Mouse (Mus musculus): ENCODE results near the gene Rab37. TPM values are rescaled to one million over a fixed set of nuclear protein-coding genes. Genes with fewer than 3 reads are reported as not detected.

Rab37 gene
- polyA plus RNA-seq, 1 experiment from 2014 or later, result 1.3 TPM

GRCm38 (mm10) chr11:115104769-115105563 lies 13.7 kb downstream of the Rab37 start:
- H3K4me1 ChIP-seq (ENCODE audit: control insufficient read depth, insufficient read depth, low read length), result peaks cover 2% of the 10 kb centered on the region; the same call in 1 of the 2 replicates
- 0 out of 2 replicates have a peak, but pooled peaks cover 3% of the 10 kb centered on the region for H3K27me3 ChIP-seq (ENCODE audit: control insufficient read depth, insufficient read depth, low read length)
- H3K9ac ChIP-seq (ENCODE audit: low read depth, low read length), result no peak overlapping the region
- ATAC-seq (replicated peaks; ENCODE audit: insufficient number of reproducible peaks, low FRiP score, low TSS enrichment), result no peak
- no peak overlapping the region for H3K4me3 ChIP-seq (ENCODE audit: low read depth, low read length)
- H3K4me2 ChIP-seq, result no peak overlapping the region
- no peaks in the 10 kb centered on the region for H3K9me3 ChIP-seq (replicated peaks; ENCODE audit: control insufficient read depth, low read length)
- no peak overlapping the region for H3K27ac ChIP-seq (ENCODE audit: low read depth, low read length)
- no peaks in the 10 kb centered on the region for H3K36me3 ChIP-seq (ENCODE audit: control insufficient read depth, insufficient read depth, low read length)
- WGBS (ENCODE audit: insufficient replicate concordance), result 74% methylated on average over 8 of the region's 8 CpGs

- Histone ChIP-seq H3K9ac (ENCODE audit: low read depth, low read length) (no peak overlapping the region), H3K9me3 (replicated peaks; ENCODE audit: control insufficient read depth, low read length) (no peaks in the 10 kb centered on the region), H3K4me1 (ENCODE audit: control insufficient read depth, insufficient read depth, low read length) (peaks cover 2% of the 10 kb centered on the region; the same call in 1 of the 2 replicates), H3K27me3 (ENCODE audit: control insufficient read depth, insufficient read depth, low read length) (0 out of 2 replicates have a peak, but pooled peaks cover 3% of the 10 kb centered on the region), H3K4me2 (no peak overlapping the region), H3K27ac (ENCODE audit: low read depth, low read length) (no peak overlapping the region), H3K4me3 (ENCODE audit: low read depth, low read length) (no peak overlapping the region), H3K36me3 (ENCODE audit: control insufficient read depth, insufficient read depth, low read length) (no peaks in the 10 kb centered on the region)
- no peak for ATAC-seq (replicated peaks; ENCODE audit: insufficient number of reproducible peaks, low FRiP score, low TSS enrichment)
- 88% methylated on average over 2 of the region's 2 CpGs for WGBS (ENCODE audit: insufficient replicate concordance)
These were observed 15.4 kb downstream of the Rab37 start for GRCm38 (mm10) chr11:115106638-115107037.

- Histone ChIP-seq H3K36me3 (ENCODE audit: control insufficient read depth, insufficient read depth, low read length) (no peaks in the 10 kb centered on the region), H3K27ac (ENCODE audit: low read depth, low read length) (no peak overlapping the region), H3K4me2 (no peak overlapping the region), H3K9ac (ENCODE audit: low read depth, low read length) (no peak overlapping the region), H3K4me3 (ENCODE audit: low read depth, low read length) (no peak overlapping the region), H3K4me1 (ENCODE audit: control insufficient read depth, insufficient read depth, low read length) (peaks cover 2% of the 10 kb centered on the region; the same call in 1 of the 2 replicates), H3K27me3 (ENCODE audit: control insufficient read depth, insufficient read depth, low read length) (0 out of 2 replicates have a peak, but pooled peaks cover 3% of the 10 kb centered on the region), H3K9me3 (replicated peaks; ENCODE audit: control insufficient read depth, low read length) (no peaks in the 10 kb centered on the region)
- 35% methylated on average over 4 of the region's 4 CpGs for WGBS (ENCODE audit: insufficient replicate concordance)
- ATAC-seq (replicated peaks; ENCODE audit: insufficient number of reproducible peaks, low FRiP score, low TSS enrichment), result no peak
These were observed 16.2 kb downstream of the Rab37 start for GRCm38 (mm10) chr11:115107403-115107916.

- WGBS (ENCODE audit: insufficient replicate concordance), result 91% methylated on average over 8 of the region's 8 CpGs
- Histone ChIP-seq H3K9me3 (replicated peaks; ENCODE audit: control insufficient read depth, low read length) (no peaks in the 10 kb centered on the region), H3K27me3 (ENCODE audit: control insufficient read depth, insufficient read depth, low read length) (0 out of 2 replicates have a peak, but pooled peaks cover 3% of the 10 kb centered on the region), H3K27ac (ENCODE audit: low read depth, low read length) (no peak overlapping the region), H3K4me3 (ENCODE audit: low read depth, low read length) (no peak overlapping the region), H3K36me3 (ENCODE audit: control insufficient read depth, insufficient read depth, low read length) (no peaks in the 10 kb centered on the region), H3K9ac (ENCODE audit: low read depth, low read length) (no peak overlapping the region), H3K4me2 (no peak overlapping the region), H3K4me1 (ENCODE audit: control insufficient read depth, insufficient read depth, low read length) (peaks cover 2% of the 10 kb centered on the region; the same call in 1 of the 2 replicates)
- no peak for ATAC-seq (replicated peaks; ENCODE audit: insufficient number of reproducible peaks, low FRiP score, low TSS enrichment)
These were observed 16.9 kb downstream of the Rab37 start for GRCm38 (mm10) chr11:115108176-115108575.

GRCm38 (mm10) chr11:115110271-115110670 lies 19.0 kb downstream of the Rab37 start:
- H3K4me2 ChIP-seq, result no peak overlapping the region
- no peak overlapping the region for H3K27ac ChIP-seq (ENCODE audit: low read depth, low read length)
- no peak overlapping the region for H3K9ac ChIP-seq (ENCODE audit: low read depth, low read length)
- no peaks in the 10 kb centered on the region for H3K9me3 ChIP-seq (replicated peaks; ENCODE audit: control insufficient read depth, low read length)
- 0 out of 2 replicates have a peak, but pooled peaks cover 3% of the 10 kb centered on the region for H3K27me3 ChIP-seq (ENCODE audit: control insufficient read depth, insufficient read depth, low read length)
- no peak overlapping the region for H3K4me3 ChIP-seq (ENCODE audit: low read depth, low read length)
- ATAC-seq (replicated peaks; ENCODE audit: insufficient number of reproducible peaks, low FRiP score, low TSS enrichment), result no peak
- H3K36me3 ChIP-seq (ENCODE audit: control insufficient read depth, insufficient read depth, low read length), result no peaks in the 10 kb centered on the region
- WGBS (ENCODE audit: insufficient replicate concordance), result 85% methylated on average over 4 of the region's 5 CpGs
- peaks cover 2% of the 10 kb centered on the region; the same call in 1 of the 2 replicates for H3K4me1 ChIP-seq (ENCODE audit: control insufficient read depth, insufficient read depth, low read length)

GRCm38 (mm10) chr11:115112196-115112595 lies 21.0 kb downstream of the Rab37 start:
- Histone ChIP-seq H3K27ac (ENCODE audit: low read depth, low read length) (no peak overlapping the region), H3K4me1 (ENCODE audit: control insufficient read depth, insufficient read depth, low read length) (peaks cover under 1% of the 10 kb centered on the region; the same call in 1 of the 2 replicates), H3K27me3 (ENCODE audit: control insufficient read depth, insufficient read depth, low read length) (0 out of 2 replicates have a peak, but pooled peaks cover 3% of the 10 kb centered on the region), H3K9ac (ENCODE audit: low read depth, low read length) (no peak overlapping the region), H3K4me3 (ENCODE audit: low read depth, low read length) (no peak overlapping the region), H3K4me2 (no peak overlapping the region), H3K36me3 (ENCODE audit: control insufficient read depth, insufficient read depth, low read length) (no peaks in the 10 kb centered on the region), H3K9me3 (replicated peaks; ENCODE audit: control insufficient read depth, low read length) (no peaks in the 10 kb centered on the region)
- 31% methylated on average over 3 of the region's 3 CpGs for WGBS (ENCODE audit: insufficient replicate concordance)
- ATAC-seq (replicated peaks; ENCODE audit: insufficient number of reproducible peaks, low FRiP score, low TSS enrichment), result no peak

- no peak for ATAC-seq (replicated peaks; ENCODE audit: insufficient number of reproducible peaks, low FRiP score, low TSS enrichment)
- no peak overlapping the region for H3K4me2 ChIP-seq
- H3K36me3 ChIP-seq (ENCODE audit: control insufficient read depth, insufficient read depth, low read length), result no peaks in the 10 kb centered on the region
- H3K4me3 ChIP-seq (ENCODE audit: low read depth, low read length), result no peak overlapping the region
- no peak overlapping the region for H3K9ac ChIP-seq (ENCODE audit: low read depth, low read length)
- no peaks in the 10 kb centered on the region for H3K9me3 ChIP-seq (replicated peaks; ENCODE audit: control insufficient read depth, low read length)
- no peaks in the 10 kb centered on the region for H3K27me3 ChIP-seq (ENCODE audit: control insufficient read depth, insufficient read depth, low read length)
- 64% methylated on average over 9 of the region's 9 CpGs for WGBS (ENCODE audit: insufficient replicate concordance)
- H3K27ac ChIP-seq (ENCODE audit: low read depth, low read length), result no peak overlapping the region
- no peaks in the 10 kb centered on the region for H3K4me1 ChIP-seq (ENCODE audit: control insufficient read depth, insufficient read depth, low read length)
These were observed 28.2 kb downstream of the Rab37 start for GRCm38 (mm10) chr11:115119409-115119808.

- Histone ChIP-seq H3K9me3 (replicated peaks; ENCODE audit: control insufficient read depth, low read length) (no peaks in the 10 kb centered on the region), H3K4me2 (no peak overlapping the region), H3K36me3 (ENCODE audit: control insufficient read depth, insufficient read depth, low read length) (no peaks in the 10 kb centered on the region), H3K4me1 (ENCODE audit: control insufficient read depth, insufficient read depth, low read length) (no peaks in the 10 kb centered on the region), H3K27ac (ENCODE audit: low read depth, low read length) (no peak overlapping the region), H3K27me3 (ENCODE audit: control insufficient read depth, insufficient read depth, low read length) (no peaks in the 10 kb centered on the region), H3K9ac (ENCODE audit: low read depth, low read length) (no peak overlapping the region), H3K4me3 (ENCODE audit: low read depth, low read length) (no peak overlapping the region)
- WGBS (ENCODE audit: insufficient replicate concordance), result 39% methylated on average over 4 of the region's 4 CpGs
- no peak for ATAC-seq (replicated peaks; ENCODE audit: insufficient number of reproducible peaks, low FRiP score, low TSS enrichment)
These were observed 37.3 kb downstream of the Rab37 start for GRCm38 (mm10) chr11:115128483-115128882.

Measured in heart, embryonic 11.5 days (tissue).